Mouse (Mus musculus): ENCODE measurements around the gene Cyp2d11. TPM values are rescaled to one million over a fixed set of nuclear protein-coding genes. Genes with fewer than 3 reads are reported as not detected.

Gene Cyp2d11
- not detected for polyA plus RNA-seq (2014; fragmentation: Illumina TruSeq; extraction: RNeasy Lipid Tissue Mini Kit (QIAGEN cat#74804); ENCODE audit: insufficient read depth, low read depth, low replicate concordance)

GRCm38 (mm10) chr15:82393922-82394321 is at the start of gene Cyp2d11:
TSS of gene Cyp2d11 (minus strand) at chr15:82394022.

GRCm38 (mm10) chr15:82433137-82433536 is 39.3 kb upstream of the Cyp2d11 start, which contains the start of gene Cyp2d9:
TSS of gene Cyp2d9 (plus strand) at chr15:82433437.

GRCm38 (mm10) chr15:82406981-82407380 is 13.2 kb upstream of the Cyp2d11 start, which contains the start of gene Cyp2d10:
TSS of gene Cyp2d10 (minus strand) at chr15:82407195.

GRCm38 (mm10) chr15:82379871-82380713 is 13.7 kb downstream of the Cyp2d11 start, which contains the start of gene Cyp2d22:
TSS of gene Cyp2d22 (minus strand) at chr15:82380260.

GRCm38 (mm10) chr15:82354126-82354945 is 39.5 kb downstream of the Cyp2d11 start, which contains the start of gene Ndufa6:
TSS of gene Ndufa6 (minus strand) at chr15:82354322.

Other genes with a start within 250 kb of the Cyp2d11 start
- gene Srebf2, start 246.8 kb downstream of the Cyp2d11 start, polyA plus RNA-seq (2014; fragmentation: Illumina TruSeq; extraction: RNeasy Lipid Tissue Mini Kit (QIAGEN cat#74804); ENCODE audit: insufficient read depth, low read depth, low replicate concordance) = 45.6 TPM
- gene Shisa8, start 181.2 kb downstream of the Cyp2d11 start, polyA plus RNA-seq (2014; fragmentation: Illumina TruSeq; extraction: RNeasy Lipid Tissue Mini Kit (QIAGEN cat#74804); ENCODE audit: insufficient read depth, low read depth, low replicate concordance) = not detected
- gene Tnfrsf13c, start 169.7 kb downstream of the Cyp2d11 start, polyA plus RNA-seq (2014; fragmentation: Illumina TruSeq; extraction: RNeasy Lipid Tissue Mini Kit (QIAGEN cat#74804); ENCODE audit: insufficient read depth, low read depth, low replicate concordance) = 5.0 TPM
- not detected for gene Cenpm, start 149.3 kb downstream of the Cyp2d11 start, polyA plus RNA-seq (2014; fragmentation: Illumina TruSeq; extraction: RNeasy Lipid Tissue Mini Kit (QIAGEN cat#74804); ENCODE audit: insufficient read depth, low read depth, low replicate concordance)
- not detected for gene 1500009C09Rik, start 141.6 kb downstream of the Cyp2d11 start, polyA plus RNA-seq (2014; fragmentation: Illumina TruSeq; extraction: RNeasy Lipid Tissue Mini Kit (QIAGEN cat#74804); ENCODE audit: insufficient read depth, low read depth, low replicate concordance)
- gene Sept3, start 119.1 kb downstream of the Cyp2d11 start, polyA plus RNA-seq (2014; fragmentation: Illumina TruSeq; extraction: RNeasy Lipid Tissue Mini Kit (QIAGEN cat#74804); ENCODE audit: insufficient read depth, low read depth, low replicate concordance) = 0.72 TPM
- gene Wbp2nl, start 95.1 kb downstream of the Cyp2d11 start, polyA plus RNA-seq (2014; fragmentation: Illumina TruSeq; extraction: RNeasy Lipid Tissue Mini Kit (QIAGEN cat#74804); ENCODE audit: insufficient read depth, low read depth, low replicate concordance) = not detected
- 62.8 TPM for gene Naga, start 55.1 kb downstream of the Cyp2d11 start, polyA plus RNA-seq (2014; fragmentation: Illumina TruSeq; extraction: RNeasy Lipid Tissue Mini Kit (QIAGEN cat#74804); ENCODE audit: insufficient read depth, low read depth, low replicate concordance)
- gene Pheta2, start 55.1 kb downstream of the Cyp2d11 start, polyA plus RNA-seq (2014; fragmentation: Illumina TruSeq; extraction: RNeasy Lipid Tissue Mini Kit (QIAGEN cat#74804); ENCODE audit: insufficient read depth, low read depth, low replicate concordance) = 1.3 TPM
- gene Smdt1, start 55.1 kb downstream of the Cyp2d11 start, polyA plus RNA-seq (2014; fragmentation: Illumina TruSeq; extraction: RNeasy Lipid Tissue Mini Kit (QIAGEN cat#74804); ENCODE audit: insufficient read depth, low read depth, low replicate concordance) = 231 TPM
- 285 TPM for gene Ndufa6, start 39.7 kb downstream of the Cyp2d11 start, polyA plus RNA-seq (2014; fragmentation: Illumina TruSeq; extraction: RNeasy Lipid Tissue Mini Kit (QIAGEN cat#74804); ENCODE audit: insufficient read depth, low read depth, low replicate concordance)
- gene Cyp2d22, start 13.8 kb downstream of the Cyp2d11 start, polyA plus RNA-seq (2014; fragmentation: Illumina TruSeq; extraction: RNeasy Lipid Tissue Mini Kit (QIAGEN cat#74804); ENCODE audit: insufficient read depth, low read depth, low replicate concordance) = 29.1 TPM
- not detected for gene Cyp2d10, start 13.2 kb upstream of the Cyp2d11 start, polyA plus RNA-seq (2014; fragmentation: Illumina TruSeq; extraction: RNeasy Lipid Tissue Mini Kit (QIAGEN cat#74804); ENCODE audit: insufficient read depth, low read depth, low replicate concordance)
- gene Cyp2d9, start 39.4 kb upstream of the Cyp2d11 start, polyA plus RNA-seq (2014; fragmentation: Illumina TruSeq; extraction: RNeasy Lipid Tissue Mini Kit (QIAGEN cat#74804); ENCODE audit: insufficient read depth, low read depth, low replicate concordance) = not detected
- gene Cyp2d12, start 161.1 kb upstream of the Cyp2d11 start, polyA plus RNA-seq (2014; fragmentation: Illumina TruSeq; extraction: RNeasy Lipid Tissue Mini Kit (QIAGEN cat#74804); ENCODE audit: insufficient read depth, low read depth, low replicate concordance) = not detected
- gene Cyp2d34, start 226.9 kb upstream of the Cyp2d11 start, polyA plus RNA-seq (2014; fragmentation: Illumina TruSeq; extraction: RNeasy Lipid Tissue Mini Kit (QIAGEN cat#74804); ENCODE audit: insufficient read depth, low read depth, low replicate concordance) = not detected